Mouse (Mus musculus) lung, adult 18-20 months (tissue): Measurements from ENCODE around the gene Jph4.

Experiments
- DNase-seq, 2 experiments: peaks; one replicate each; pipeline ENCODE4 v3.0.0; 2022; ENCODE audit warnings: mixed read lengths in 2 of 2

The Jph4 gene

DNA sequence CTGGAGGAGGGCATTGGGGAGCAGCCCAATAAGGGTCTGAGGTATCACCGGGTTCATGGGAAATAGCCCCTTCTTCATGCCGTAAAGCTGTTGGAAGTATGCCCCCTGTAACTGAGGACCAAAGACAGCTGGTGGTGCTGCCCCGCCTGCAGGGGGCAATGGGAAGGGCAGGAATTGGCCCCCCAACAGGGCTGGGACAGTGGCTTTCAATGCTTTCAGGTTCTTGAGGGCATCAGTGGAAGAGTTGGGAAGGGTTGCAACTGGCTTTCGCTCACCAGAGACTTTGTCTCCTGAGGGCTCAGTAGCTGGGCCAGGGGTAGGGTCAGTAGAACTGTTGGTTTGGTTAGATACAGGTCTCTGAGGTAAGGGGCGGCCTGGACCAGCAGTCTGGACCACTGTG is 53.6 kb downstream of the Jph4 start:
- no peak for DNase-seq

GRCm38 (mm10) chr14:55062626-55063025 is 54.1 kb downstream of the Jph4 start:
- DNase-seq, result no peak

DNA sequence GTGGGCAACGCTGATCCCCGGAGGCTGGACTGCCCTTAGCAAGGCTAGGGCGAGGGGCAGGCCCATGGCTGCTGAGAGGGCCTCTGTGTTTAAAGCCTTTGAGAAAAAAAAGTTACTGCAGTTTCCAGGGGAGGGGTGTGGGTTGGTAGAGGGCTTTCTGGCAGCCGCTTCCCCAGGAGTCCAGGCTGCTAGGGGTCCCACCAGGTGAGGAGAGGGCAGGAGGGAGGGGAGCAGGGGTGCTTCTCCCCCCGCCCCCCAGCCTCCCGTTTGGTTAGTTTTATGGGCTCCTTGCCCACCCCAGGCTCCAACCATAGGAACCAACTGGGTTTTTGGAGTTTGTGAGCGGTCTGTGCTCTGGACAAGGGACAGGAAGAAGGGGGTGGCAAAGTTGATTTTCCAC is 54.9 kb downstream of the Jph4 start:
- DNase-seq, result no peak

GRCm38 (mm10) chr14:55059931-55060330 is 56.8 kb downstream of the Jph4 start:
- no peak for DNase-seq

- DNase-seq, result no peak
Observed at GRCm38 (mm10) chr14:55059009-55059408, 57.7 kb downstream of the Jph4 start.
